Mouse (Mus musculus): ENCODE measurements around the gene Vps8. TPM values are rescaled to one million over a fixed set of nuclear protein-coding genes. Genes with fewer than 3 reads are reported as not detected.

Vps8 gene
- total RNA-seq, 2 experiments from 2014 or later = 23.0 to 23.2 TPM

Other genes with a start within 250 kb of the Vps8 start
- 10 to 100 TPM in 1 of 2 experiments, 1 to 10 TPM in 1; 8.4 to 11.7 TPM for gene Ephb3, start 218.4 kb upstream of the Vps8 start, total RNA-seq (2021)

Data from heart, postnatal 10 days (tissue).